Mouse (Mus musculus): ENCODE measurements around the gene Atp11c. TPM values are rescaled to one million over a fixed set of nuclear protein-coding genes. Genes with fewer than 3 reads are reported as not detected.

The Atp11c gene
- polyA plus RNA-seq (2015; fragmentation: Nextera tagmentation; extraction: Ambion mirVana): 3.1 and 3.5 TPM in 2 replicates

DNA sequence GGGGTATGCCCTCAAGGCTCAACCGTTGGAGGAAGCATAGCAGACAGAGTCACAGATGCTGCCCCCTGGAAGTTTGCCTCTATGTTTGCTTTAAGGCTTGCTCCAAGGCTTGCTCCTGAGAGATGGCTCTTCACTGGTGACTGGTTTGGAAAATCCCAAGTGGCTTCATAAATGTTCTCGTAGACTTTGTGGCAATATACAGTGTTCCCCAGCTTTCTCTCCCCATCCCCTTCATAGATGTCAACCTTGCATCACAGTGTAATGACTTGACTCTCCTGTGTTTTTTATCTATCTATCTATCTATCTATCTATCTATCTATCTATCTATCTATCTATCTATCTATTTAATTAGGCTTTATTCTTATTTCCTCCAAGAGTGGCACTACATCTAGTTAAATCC, at the start of gene Atp11c:
Atp11c (minus strand) TSS at position 101 of the 400 bp plus-strand sequence.
- no peak within 1 kb of the TSS for H3K27ac ChIP-seq (ENCODE audit: low read length)
- WGBS (ENCODE audit: insufficient replicate concordance): 73% methylated on average over 2 of the region's 2 CpGs
- H3K9ac ChIP-seq (ENCODE audit: low read depth, low read length): no peak within 1 kb of the TSS
- no peaks in the 10 kb centered on the region for H3K27me3 ChIP-seq (ENCODE audit: control insufficient read depth, insufficient read depth, low read depth, low read length)
- no peak within 1 kb of the TSS for H3K4me3 ChIP-seq (ENCODE audit: low read depth, low read length)
- no peak for ATAC-seq (ENCODE audit: low read depth)
- no peaks in the 10 kb centered on the region for H3K36me3 ChIP-seq (ENCODE audit: control insufficient read depth, insufficient read depth)
- no peaks in the 10 kb centered on the region for H3K9me3 ChIP-seq (replicated peaks; ENCODE audit: control insufficient read depth, low read length)
- no peak within 1 kb of the TSS for H3K4me2 ChIP-seq (ENCODE audit: low read depth, low read length)
- H3K4me1 ChIP-seq (ENCODE audit: control insufficient read depth, low read depth, low read length): no peaks in the 10 kb centered on the region

DNA sequence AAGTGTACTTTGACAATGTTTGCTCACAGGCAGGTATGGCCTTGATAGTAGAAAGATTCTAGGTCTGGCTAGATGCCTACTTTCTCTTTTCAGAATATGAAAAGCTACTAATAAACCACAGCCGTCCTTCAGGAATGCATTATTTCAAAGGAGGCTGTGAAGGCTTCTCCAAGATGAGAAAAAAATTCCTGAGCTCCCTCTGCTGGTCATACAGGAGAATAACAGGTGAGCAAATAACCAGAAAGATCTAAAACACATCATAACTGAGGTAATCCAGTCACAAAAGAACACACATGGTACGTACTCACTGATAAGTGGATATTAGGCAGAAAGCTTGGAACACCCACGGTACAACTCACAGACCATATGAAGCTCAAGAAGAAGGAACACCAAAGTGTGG, 16.7 kb upstream of the Atp11c start:
- Histone ChIP-seq H3K4me3 (ENCODE audit: low read depth, low read length) (no peak overlapping the region), H3K27me3 (ENCODE audit: control insufficient read depth, insufficient read depth, low read depth, low read length) (no peaks in the 10 kb centered on the region), H3K36me3 (ENCODE audit: control insufficient read depth, insufficient read depth) (no peaks in the 10 kb centered on the region), H3K9me3 (replicated peaks; ENCODE audit: control insufficient read depth, low read length) (no peaks in the 10 kb centered on the region), H3K4me1 (ENCODE audit: control insufficient read depth, low read depth, low read length) (no peaks in the 10 kb centered on the region), H3K27ac (ENCODE audit: low read length) (no peak overlapping the region), H3K9ac (ENCODE audit: low read depth, low read length) (no peak overlapping the region), H3K4me2 (ENCODE audit: low read depth, low read length) (no peak overlapping the region)
- WGBS (ENCODE audit: insufficient replicate concordance): 39% methylated on average over 3 of the region's 3 CpGs
- no peak for ATAC-seq (ENCODE audit: low read depth)

DNA sequence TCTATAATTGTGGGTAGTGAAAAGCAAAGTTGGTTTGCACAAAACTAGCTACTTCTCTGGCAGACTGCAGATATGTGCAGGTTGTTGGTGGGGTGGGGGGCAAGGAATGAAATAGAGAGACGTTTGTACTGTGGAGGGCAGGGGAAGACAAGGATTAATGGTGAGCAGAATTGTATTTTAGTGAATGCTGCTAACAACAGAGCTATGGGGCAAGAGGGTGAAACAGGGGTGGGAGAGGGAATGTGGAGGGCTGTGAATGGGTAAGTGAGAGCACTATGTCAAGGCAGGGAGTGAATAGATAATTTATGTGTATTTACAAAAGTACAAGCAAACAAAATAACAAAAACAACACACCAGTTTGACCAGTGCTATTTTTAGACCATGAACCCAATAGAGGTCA, 22.0 kb downstream of the Atp11c start:
- no peaks in the 10 kb centered on the region for H3K27me3 ChIP-seq (ENCODE audit: control insufficient read depth, insufficient read depth, low read depth, low read length)
- 40% methylated on average over 1 of the region's 1 CpGs for WGBS (ENCODE audit: insufficient replicate concordance)
- H3K9me3 ChIP-seq (replicated peaks; ENCODE audit: control insufficient read depth, low read length): no peaks in the 10 kb centered on the region
- H3K4me1 ChIP-seq (ENCODE audit: control insufficient read depth, low read depth, low read length): no peaks in the 10 kb centered on the region
- ATAC-seq (ENCODE audit: low read depth): no peak
- H3K4me3 ChIP-seq (ENCODE audit: low read depth, low read length): no peak overlapping the region
- H3K4me2 ChIP-seq (ENCODE audit: low read depth, low read length): no peak overlapping the region
- no peaks in the 10 kb centered on the region for H3K36me3 ChIP-seq (ENCODE audit: control insufficient read depth, insufficient read depth)
- no peak overlapping the region for H3K9ac ChIP-seq (ENCODE audit: low read depth, low read length)
- no peak overlapping the region for H3K27ac ChIP-seq (ENCODE audit: low read length)

DNA sequence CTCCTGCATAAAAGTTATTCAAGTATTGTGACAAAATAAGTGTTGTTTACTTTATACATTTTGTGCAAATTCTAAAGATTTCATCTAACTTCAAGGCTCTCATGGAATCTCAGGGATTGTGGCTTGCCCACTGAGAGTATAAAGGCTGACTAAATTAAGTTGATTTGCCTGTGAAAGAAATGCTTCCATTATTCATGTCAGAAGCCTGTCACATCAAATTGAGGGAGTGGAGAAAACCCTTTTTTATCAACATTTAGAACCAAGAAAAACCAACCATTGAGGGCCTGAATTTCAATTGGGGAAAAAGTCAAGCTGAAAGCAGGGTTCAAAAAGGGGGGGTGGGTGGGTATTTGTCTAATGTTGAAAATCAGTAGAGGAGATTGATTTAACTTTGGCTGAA, 23.5 kb downstream of the Atp11c start:
- no peaks in the 10 kb centered on the region for H3K4me1 ChIP-seq (ENCODE audit: control insufficient read depth, low read depth, low read length)
- no peak for ATAC-seq (ENCODE audit: low read depth)
- no peak overlapping the region for H3K27ac ChIP-seq (ENCODE audit: low read length)
- H3K4me3 ChIP-seq (ENCODE audit: low read depth, low read length): no peak overlapping the region
- H3K9me3 ChIP-seq (replicated peaks; ENCODE audit: control insufficient read depth, low read length): no peaks in the 10 kb centered on the region
- H3K4me2 ChIP-seq (ENCODE audit: low read depth, low read length): no peak overlapping the region
- no peaks in the 10 kb centered on the region for H3K36me3 ChIP-seq (ENCODE audit: control insufficient read depth, insufficient read depth)
- no peak overlapping the region for H3K9ac ChIP-seq (ENCODE audit: low read depth, low read length)
- H3K27me3 ChIP-seq (ENCODE audit: control insufficient read depth, insufficient read depth, low read depth, low read length): no peaks in the 10 kb centered on the region

DNA sequence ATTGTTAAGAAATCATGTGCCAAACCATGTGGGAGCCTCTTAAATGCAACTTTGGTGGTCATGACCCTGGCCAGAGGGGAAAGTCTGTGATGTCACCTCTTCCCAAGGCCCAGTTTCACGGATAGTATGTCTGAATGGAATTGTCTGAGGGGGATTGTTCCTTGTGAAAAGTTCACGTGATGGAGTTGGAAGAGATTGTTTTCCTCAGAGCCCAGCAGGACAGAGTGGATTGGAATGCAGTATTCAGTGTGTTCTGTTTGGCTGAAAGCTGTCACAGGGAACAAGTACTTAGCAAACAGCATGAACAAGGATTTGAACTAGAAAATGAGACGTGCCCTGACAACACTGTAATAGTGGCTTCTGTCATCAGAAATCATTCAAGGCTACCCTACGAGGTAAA, 37.3 kb downstream of the Atp11c start:
- WGBS (ENCODE audit: insufficient replicate concordance): 44% methylated on average over 4 of the region's 4 CpGs
- ATAC-seq (ENCODE audit: low read depth): no peak
- H3K9me3 ChIP-seq (replicated peaks; ENCODE audit: control insufficient read depth, low read length): no peaks in the 10 kb centered on the region

DNA sequence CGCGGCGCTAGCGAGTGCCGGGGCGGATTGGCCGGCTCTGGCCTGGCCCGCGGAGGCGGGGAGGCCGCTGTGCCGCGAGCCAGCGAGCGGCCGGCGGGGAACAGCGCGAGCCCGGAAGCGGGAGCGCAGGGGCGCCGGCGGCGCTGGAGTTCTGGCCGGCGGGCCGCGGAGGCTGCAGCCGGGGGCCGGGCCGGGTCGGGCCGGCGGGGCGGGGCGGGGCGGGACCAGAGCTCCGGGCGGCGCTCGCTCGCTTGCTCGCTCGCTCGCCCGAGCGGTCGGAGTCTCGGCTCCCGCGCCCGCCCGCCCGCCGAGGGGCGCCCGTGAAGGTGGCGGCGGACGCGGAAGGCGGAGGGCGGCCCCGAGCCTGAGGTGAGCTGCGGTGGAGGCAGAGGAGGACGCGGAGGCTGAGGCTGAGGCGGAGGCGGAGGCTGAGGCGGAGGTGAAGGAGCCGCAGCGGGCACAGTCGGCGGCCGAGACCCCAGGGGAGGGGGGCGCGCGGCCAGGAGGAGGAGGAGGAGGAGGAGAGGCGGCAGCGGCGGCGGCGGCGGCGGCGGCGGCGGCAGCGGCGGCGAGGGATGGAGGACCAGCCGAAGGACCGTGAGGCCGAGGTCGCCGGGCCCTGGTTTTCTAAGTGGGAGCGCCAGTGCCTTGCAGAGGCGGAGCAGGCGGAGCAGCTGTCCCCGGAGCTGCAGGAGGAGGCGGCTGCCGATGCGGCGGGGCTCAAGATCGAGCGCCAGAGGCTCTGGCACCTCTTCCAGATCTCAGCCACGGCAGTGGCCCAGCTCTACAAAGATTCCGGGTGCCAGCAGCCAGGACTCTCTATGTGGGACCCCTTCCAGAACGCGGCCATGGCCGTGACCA, 44.8 kb downstream of the Atp11c start:
- Histone ChIP-seq H3K27me3 (ENCODE audit: control insufficient read depth, insufficient read depth, low read depth, low read length) (peaks cover 20% of the 10 kb centered on the region), H3K4me1 (ENCODE audit: control insufficient read depth, low read depth, low read length) (no peaks in the 10 kb centered on the region), H3K9ac (ENCODE audit: low read depth, low read length) (no peak overlapping the region), H3K9me3 (replicated peaks; ENCODE audit: control insufficient read depth, low read length) (no peaks in the 10 kb centered on the region), H3K4me3 (ENCODE audit: low read depth, low read length) (peak overlapping the region; percentile 46), H3K4me2 (ENCODE audit: low read depth, low read length) (peak overlapping the region; percentile 62), H3K27ac (ENCODE audit: low read length) (no peak overlapping the region), H3K36me3 (ENCODE audit: control insufficient read depth, insufficient read depth) (no peaks in the 10 kb centered on the region)
- peak; percentile 64 for ATAC-seq (ENCODE audit: low read depth)
- WGBS (ENCODE audit: insufficient replicate concordance): 22% methylated on average over 26 of the region's 113 CpGs

More for the DNA sequence above, 37.3 kb downstream of the Atp11c start:
- Histone ChIP-seq H3K4me1 (ENCODE audit: control insufficient read depth, low read depth, low read length) (no peaks in the 10 kb centered on the region), H3K36me3 (ENCODE audit: control insufficient read depth, insufficient read depth) (no peaks in the 10 kb centered on the region), H3K9ac (ENCODE audit: low read depth, low read length) (no peak overlapping the region), H3K4me2 (ENCODE audit: low read depth, low read length) (no peak overlapping the region), H3K4me3 (ENCODE audit: low read depth, low read length) (no peak overlapping the region), H3K27me3 (ENCODE audit: control insufficient read depth, insufficient read depth, low read depth, low read length) (no peaks in the 10 kb centered on the region), H3K27ac (ENCODE audit: low read length) (no peak overlapping the region)

DNA sequence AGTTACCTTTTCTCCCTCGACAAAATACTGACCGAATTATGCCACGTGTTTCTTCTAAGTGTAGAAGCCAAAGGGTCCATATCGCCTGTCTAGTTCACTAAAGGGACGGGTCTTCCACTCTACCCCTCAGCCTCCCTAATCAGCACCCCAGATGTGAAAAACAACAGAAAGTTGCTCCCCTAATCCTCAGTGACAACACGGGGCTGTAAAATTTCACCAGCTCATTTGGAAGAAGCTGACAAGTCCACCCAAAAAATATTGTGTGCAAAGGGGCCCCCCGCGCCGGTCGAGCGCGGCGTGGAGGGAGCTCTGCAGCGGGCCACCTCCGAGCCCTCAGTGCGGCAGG, 45.4 kb downstream of the Atp11c start:
- Histone ChIP-seq H3K4me1 (ENCODE audit: control insufficient read depth, low read depth, low read length) (no peaks in the 10 kb centered on the region), H3K9me3 (replicated peaks; ENCODE audit: control insufficient read depth, low read length) (no peaks in the 10 kb centered on the region), H3K27me3 (ENCODE audit: control insufficient read depth, insufficient read depth, low read depth, low read length) (peaks cover 20% of the 10 kb centered on the region), H3K4me3 (ENCODE audit: low read depth, low read length) (peak overlapping the region; percentile 46), H3K9ac (ENCODE audit: low read depth, low read length) (no peak overlapping the region), H3K4me2 (ENCODE audit: low read depth, low read length) (peak overlapping the region; percentile 62), H3K36me3 (ENCODE audit: control insufficient read depth, insufficient read depth) (no peaks in the 10 kb centered on the region), H3K27ac (ENCODE audit: low read length) (no peak overlapping the region)
- 11% methylated on average over 16 of the region's 16 CpGs for WGBS (ENCODE audit: insufficient replicate concordance)
- no peak for ATAC-seq (ENCODE audit: low read depth)

DNA sequence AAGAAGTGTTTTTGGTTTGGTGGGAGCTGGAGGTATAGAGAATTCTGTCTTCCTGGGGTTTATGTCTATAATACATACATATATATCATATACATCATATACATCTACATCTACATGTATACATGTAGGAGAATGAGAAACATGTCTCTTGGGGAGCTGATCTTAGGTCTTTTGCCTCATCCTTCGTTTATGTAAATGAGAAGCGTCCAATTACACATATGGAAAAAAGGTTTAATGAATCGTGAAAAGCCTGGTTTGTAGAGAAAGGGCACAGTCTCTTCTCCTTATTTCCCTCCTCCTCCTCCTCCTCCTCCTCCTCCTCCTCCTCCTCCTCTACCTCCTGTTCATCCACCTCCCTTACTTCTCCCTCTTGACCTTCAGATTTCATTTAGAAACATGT, 46.6 kb downstream of the Atp11c start:
- Histone ChIP-seq H3K27ac (ENCODE audit: low read length) (no peak overlapping the region), H3K9me3 (replicated peaks; ENCODE audit: control insufficient read depth, low read length) (no peaks in the 10 kb centered on the region), H3K27me3 (ENCODE audit: control insufficient read depth, insufficient read depth, low read depth, low read length) (peaks cover 20% of the 10 kb centered on the region), H3K9ac (ENCODE audit: low read depth, low read length) (no peak overlapping the region), H3K4me1 (ENCODE audit: control insufficient read depth, low read depth, low read length) (no peaks in the 10 kb centered on the region), H3K4me3 (ENCODE audit: low read depth, low read length) (no peak overlapping the region), H3K36me3 (ENCODE audit: control insufficient read depth, insufficient read depth) (no peaks in the 10 kb centered on the region), H3K4me2 (ENCODE audit: low read depth, low read length) (no peak overlapping the region)
- ATAC-seq (ENCODE audit: low read depth): no peak
- 43% methylated on average over 3 of the region's 3 CpGs for WGBS (ENCODE audit: insufficient replicate concordance)

DNA sequence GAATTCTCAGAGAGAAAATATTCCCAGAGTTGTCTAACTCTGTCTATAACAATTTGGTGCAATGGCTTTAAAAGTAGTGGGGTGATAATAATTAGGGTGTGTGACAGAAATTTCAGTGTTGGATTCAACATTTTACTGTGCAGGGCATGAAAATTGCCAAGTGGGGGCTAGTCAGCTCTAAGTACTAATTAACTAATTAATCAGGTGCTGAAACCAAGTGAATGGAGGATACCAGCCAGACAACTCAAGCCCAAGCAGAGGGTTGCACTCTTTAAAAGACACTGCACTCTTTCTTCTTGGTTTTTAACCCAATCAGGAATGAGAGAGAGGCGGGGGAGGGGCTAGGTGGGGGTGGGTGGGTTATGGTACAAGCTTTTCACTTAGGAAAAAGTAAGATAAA, 47.1 kb downstream of the Atp11c start:
- Histone ChIP-seq H3K9ac (ENCODE audit: low read depth, low read length) (no peak overlapping the region), H3K36me3 (ENCODE audit: control insufficient read depth, insufficient read depth) (no peaks in the 10 kb centered on the region), H3K4me2 (ENCODE audit: low read depth, low read length) (no peak overlapping the region), H3K27me3 (ENCODE audit: control insufficient read depth, insufficient read depth, low read depth, low read length) (peaks cover 20% of the 10 kb centered on the region), H3K4me3 (ENCODE audit: low read depth, low read length) (no peak overlapping the region), H3K27ac (ENCODE audit: low read length) (no peak overlapping the region), H3K4me1 (ENCODE audit: control insufficient read depth, low read depth, low read length) (no peaks in the 10 kb centered on the region), H3K9me3 (replicated peaks; ENCODE audit: control insufficient read depth, low read length) (no peaks in the 10 kb centered on the region)
- ATAC-seq (ENCODE audit: low read depth): no peak
- WGBS (ENCODE audit: insufficient replicate concordance): 40% methylated on average over 1 of the region's 1 CpGs

Measured in liver, embryonic 16.5 days (tissue).